Mouse (Mus musculus): Measurements from ENCODE around the gene Atp5d. TPM values are rescaled to one million over a fixed set of nuclear protein-coding genes. Genes with fewer than 3 reads are reported as not detected.

The Atp5d gene
- polyA plus RNA-seq, 1 experiment = 1,163 TPM

DNA sequence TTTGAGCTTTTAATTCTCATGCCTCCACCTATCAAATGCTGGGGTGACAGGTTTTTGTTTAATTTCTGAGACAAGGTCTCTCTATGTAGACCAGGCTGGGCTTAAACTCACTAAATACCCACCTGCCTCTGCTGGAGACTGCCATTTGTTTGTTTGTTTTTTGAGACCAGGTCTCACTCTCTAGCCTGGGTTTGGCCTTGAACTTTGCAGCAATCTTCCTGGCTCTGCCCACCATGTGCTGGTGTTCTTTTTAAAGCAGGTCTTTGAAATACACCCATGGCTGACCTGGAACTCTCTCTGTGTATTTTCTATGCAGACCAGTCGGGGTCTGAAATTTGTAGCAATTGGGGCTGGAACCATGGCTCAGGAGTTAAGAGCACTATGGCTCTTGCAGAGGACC is 2.8 kb upstream of the Atp5d start:
- no peaks in the 10 kb centered on the region for H3K79me2 ChIP-seq (ENCODE audit: control insufficient read depth, insufficient read depth)
- H3ac ChIP-seq (ENCODE audit: control insufficient read depth, insufficient read length) = no peak overlapping the region
- no peaks in the 10 kb centered on the region for H3K36me3 ChIP-seq (ENCODE audit: control insufficient read depth, insufficient read depth)
- TF ChIP-seq TCF12 (IDR thresholded peaks at IDR 0.05; ENCODE audit: insufficient read depth, poor library complexity, severe bottlenecking) (no peak), POLR2A (IDR thresholded peaks at IDR 0.05; ENCODE audit: insufficient read length, low read depth) (no peak), USF1 (IDR thresholded peaks at IDR 0.05; ENCODE audit: low read depth) (no peak), MYOG (IDR thresholded peaks at IDR 0.05; ENCODE audit: control insufficient read depth in 1 of 3, insufficient read depth in 1 of 3, insufficient read length in 2 of 3, low read depth in 2 of 3) (no peak), SRF (IDR thresholded peaks at IDR 0.05; ENCODE audit: control insufficient read depth, insufficient read length, low read depth) (no peak), E2F4 (IDR thresholded peaks at IDR 0.05; ENCODE audit: insufficient read depth) (no peak), TCF3 (IDR thresholded peaks at IDR 0.05; ENCODE audit: insufficient read length, low read depth) (no peak), CEBPB (IDR thresholded peaks at IDR 0.05; ENCODE audit: insufficient read depth, poor library complexity, severe bottlenecking) (no peak), POLR2AphosphoS2 (IDR thresholded peaks at IDR 0.05; ENCODE audit: insufficient read length, low read depth) (no peak), MAX (IDR thresholded peaks at IDR 0.05; ENCODE audit: low read depth) (no peak), MYOD1 (IDR thresholded peaks at IDR 0.05; ENCODE audit: control insufficient read depth in 1 of 3, insufficient read length in 2 of 3, low read depth in 2 of 3) (no peak), REST (IDR thresholded peaks at IDR 0.05; ENCODE audit: insufficient read depth, insufficient read length) (no peak)
- H3K27me3 ChIP-seq (ENCODE audit: control insufficient read depth, insufficient read depth, insufficient read length) = no peaks in the 10 kb centered on the region
- H3K4me3 ChIP-seq = no peak overlapping the region
- no peak overlapping the region for H3K4me2 ChIP-seq (ENCODE audit: low read depth)

DNA sequence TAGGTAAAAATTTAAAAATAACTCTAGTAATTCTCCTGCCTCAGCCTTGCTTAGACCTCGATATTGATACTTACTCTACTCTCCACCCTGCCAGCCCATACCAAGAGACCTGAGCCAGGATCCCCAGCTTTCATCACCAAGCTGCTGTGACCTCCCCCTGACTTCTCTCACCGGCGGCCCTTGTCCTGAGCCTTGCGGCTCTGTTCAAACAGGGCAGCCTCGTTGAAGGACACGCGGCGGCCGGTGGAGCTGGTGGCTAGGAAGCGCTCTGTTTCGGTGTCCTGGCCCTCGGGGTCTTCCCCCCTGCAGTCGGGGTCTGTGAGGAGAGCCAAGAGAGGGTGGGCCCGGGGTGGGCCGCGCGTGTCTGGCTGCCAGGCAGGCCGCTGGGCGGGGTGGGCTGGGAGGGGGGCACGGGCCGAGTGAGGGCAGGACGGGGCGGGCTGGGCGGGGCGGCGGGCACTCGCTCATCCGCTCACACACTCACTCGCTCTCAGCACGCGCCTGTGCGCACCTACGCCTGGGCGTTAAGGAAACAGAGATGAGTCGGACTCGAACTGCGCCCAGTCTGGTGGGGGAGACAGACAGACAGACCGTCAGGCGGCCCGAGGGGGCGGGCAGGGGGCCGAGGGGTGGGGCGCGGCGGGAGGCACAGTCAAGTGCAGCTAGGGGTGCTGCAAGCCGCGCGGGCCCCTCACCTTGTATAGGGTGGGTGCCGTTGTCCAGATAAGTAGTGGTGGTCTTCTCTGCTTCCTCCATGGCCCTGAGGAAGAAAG is 2.1 kb upstream of the Atp5d start:
- no peak overlapping the region for H3ac ChIP-seq (ENCODE audit: control insufficient read depth, insufficient read length)
- no peak overlapping the region for H3K4me3 ChIP-seq
- H3K4me2 ChIP-seq (ENCODE audit: low read depth) = no peak overlapping the region
- H3K36me3 ChIP-seq (ENCODE audit: control insufficient read depth, insufficient read depth) = no peaks in the 10 kb centered on the region
- no peaks in the 10 kb centered on the region for H3K79me2 ChIP-seq (ENCODE audit: control insufficient read depth, insufficient read depth)
- TF ChIP-seq SRF (IDR thresholded peaks at IDR 0.05; ENCODE audit: control insufficient read depth, insufficient read length, low read depth) = no peak
- no peak for TF ChIP-seq MYOG (IDR thresholded peaks at IDR 0.05; ENCODE audit: control insufficient read depth in 1 of 3, insufficient read depth in 1 of 3, insufficient read length in 2 of 3, low read depth in 2 of 3)
- no peak for TF ChIP-seq TCF12 (IDR thresholded peaks at IDR 0.05; ENCODE audit: insufficient read depth, poor library complexity, severe bottlenecking)
- TF ChIP-seq POLR2AphosphoS2 (IDR thresholded peaks at IDR 0.05; ENCODE audit: insufficient read length, low read depth) = no peak
- TF ChIP-seq CEBPB (IDR thresholded peaks at IDR 0.05; ENCODE audit: insufficient read depth, poor library complexity, severe bottlenecking) = no peak
- no peak for TF ChIP-seq POLR2A (IDR thresholded peaks at IDR 0.05; ENCODE audit: insufficient read length, low read depth)
- TF ChIP-seq REST (IDR thresholded peaks at IDR 0.05; ENCODE audit: insufficient read depth, insufficient read length) = no peak
- no peak for TF ChIP-seq USF1 (IDR thresholded peaks at IDR 0.05; ENCODE audit: low read depth)
- no peak for TF ChIP-seq E2F4 (IDR thresholded peaks at IDR 0.05; ENCODE audit: insufficient read depth)
- TF ChIP-seq MYOD1 (IDR thresholded peaks at IDR 0.05; ENCODE audit: control insufficient read depth in 1 of 3, insufficient read length in 2 of 3, low read depth in 2 of 3) = no peak
- no peak for TF ChIP-seq TCF3 (IDR thresholded peaks at IDR 0.05; ENCODE audit: insufficient read length, low read depth)
- TF ChIP-seq MAX (IDR thresholded peaks at IDR 0.05; ENCODE audit: low read depth) = no peak
- H3K27me3 ChIP-seq (ENCODE audit: control insufficient read depth, insufficient read depth, insufficient read length) = no peaks in the 10 kb centered on the region

DNA sequence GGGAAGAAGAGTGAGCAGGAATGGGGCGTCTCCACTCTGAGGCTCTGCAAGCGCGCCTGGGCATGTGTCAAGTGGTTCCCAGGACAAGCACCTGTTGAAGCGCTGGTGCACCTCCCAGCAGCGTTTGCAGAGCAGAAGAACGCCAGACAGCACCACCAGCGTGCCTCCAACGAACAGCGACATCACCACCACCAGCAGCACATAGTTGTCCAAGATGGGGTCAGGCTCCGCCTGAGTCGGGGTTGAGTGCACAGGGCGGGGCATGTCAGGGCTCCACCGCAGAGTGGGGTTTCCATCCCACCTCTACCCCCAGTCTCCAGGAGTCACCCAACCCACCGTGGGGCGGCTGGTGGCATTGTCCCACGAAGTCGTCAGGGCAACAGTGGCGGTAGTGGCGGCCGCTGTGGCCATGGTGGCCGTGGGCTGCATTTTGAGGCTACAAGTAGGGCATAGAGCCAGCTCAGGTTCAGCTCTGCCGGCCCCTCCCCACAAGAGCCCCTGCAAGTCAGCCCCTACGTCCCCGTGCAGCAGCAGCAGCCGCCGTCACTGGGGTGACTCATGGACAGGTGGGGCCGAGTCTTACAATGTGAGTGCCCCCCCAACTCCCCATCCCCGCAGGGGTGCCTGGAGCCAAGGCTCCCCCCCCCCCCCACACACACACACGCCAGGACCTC is 1.3 kb upstream of the Atp5d start:
- H3K27me3 ChIP-seq (ENCODE audit: control insufficient read depth, insufficient read depth, insufficient read length) = no peaks in the 10 kb centered on the region
- H3K36me3 ChIP-seq (ENCODE audit: control insufficient read depth, insufficient read depth) = no peaks in the 10 kb centered on the region
- no peak overlapping the region for H3K4me2 ChIP-seq (ENCODE audit: low read depth)
- no peak for TF ChIP-seq TCF12 (IDR thresholded peaks at IDR 0.05; ENCODE audit: insufficient read depth, poor library complexity, severe bottlenecking)
- TF ChIP-seq USF1 (IDR thresholded peaks at IDR 0.05; ENCODE audit: low read depth) = no peak
- peak in 2 of 3 experiments; percentile 23 to 26 for TF ChIP-seq MYOD1 (IDR thresholded peaks at IDR 0.05; ENCODE audit: control insufficient read depth in 1 of 3, insufficient read length in 2 of 3, low read depth in 2 of 3)
- TF ChIP-seq REST (IDR thresholded peaks at IDR 0.05; ENCODE audit: insufficient read depth, insufficient read length) = no peak
- TF ChIP-seq CEBPB (IDR thresholded peaks at IDR 0.05; ENCODE audit: insufficient read depth, poor library complexity, severe bottlenecking) = no peak
- TF ChIP-seq MAX (IDR thresholded peaks at IDR 0.05; ENCODE audit: low read depth) = no peak
- no peak for TF ChIP-seq SRF (IDR thresholded peaks at IDR 0.05; ENCODE audit: control insufficient read depth, insufficient read length, low read depth)
- no peak for TF ChIP-seq E2F4 (IDR thresholded peaks at IDR 0.05; ENCODE audit: insufficient read depth)
- TF ChIP-seq TCF3 (IDR thresholded peaks at IDR 0.05; ENCODE audit: insufficient read length, low read depth) = no peak
- no peak for TF ChIP-seq POLR2A (IDR thresholded peaks at IDR 0.05; ENCODE audit: insufficient read length, low read depth)
- TF ChIP-seq POLR2AphosphoS2 (IDR thresholded peaks at IDR 0.05; ENCODE audit: insufficient read length, low read depth) = no peak
- peak in 1 of 3 experiments; percentile 15 for TF ChIP-seq MYOG (IDR thresholded peaks at IDR 0.05; ENCODE audit: control insufficient read depth in 1 of 3, insufficient read depth in 1 of 3, insufficient read length in 2 of 3, low read depth in 2 of 3)
- H3K79me2 ChIP-seq (ENCODE audit: control insufficient read depth, insufficient read depth) = no peaks in the 10 kb centered on the region
- H3ac ChIP-seq (ENCODE audit: control insufficient read depth, insufficient read length) = no peak overlapping the region
- H3K4me3 ChIP-seq = no peak overlapping the region

All from myocyte (in vitro differentiated cells).